Mouse (Mus musculus) spleen, adult 2 months (tissue): ENCODE data around the gene Pmpcb.

Source experiments
- CTCF ChIP-seq: fragments of 200-500 bp; IDR thresholded peaks from 2 replicates; pipeline ENCODE4 v1.5.1; 2011; ENCODE audit warnings: mild to moderate bottlenecking, inconsistent platforms; ENCODE audit not compliant: insufficient read depth, insufficient read length, insufficient replicate concordance; ENCODE audit errors: extremely low read depth
- POLR2A ChIP-seq: fragments of 200-500 bp; IDR thresholded peaks from 2 replicates; pipeline ENCODE4 v1.6.1; 2011; ENCODE audit warnings: low read depth, low read length, inconsistent platforms

- TF ChIP-seq CTCF (no peak), POLR2A (no peak)
These were observed 33.2 kb upstream of the Pmpcb start for GRCm38 (mm10) chr5:21703708-21704107.
